Comparison of ENCODE assay signal across 9 mouse cellular contexts in the genomic region with DNA sequence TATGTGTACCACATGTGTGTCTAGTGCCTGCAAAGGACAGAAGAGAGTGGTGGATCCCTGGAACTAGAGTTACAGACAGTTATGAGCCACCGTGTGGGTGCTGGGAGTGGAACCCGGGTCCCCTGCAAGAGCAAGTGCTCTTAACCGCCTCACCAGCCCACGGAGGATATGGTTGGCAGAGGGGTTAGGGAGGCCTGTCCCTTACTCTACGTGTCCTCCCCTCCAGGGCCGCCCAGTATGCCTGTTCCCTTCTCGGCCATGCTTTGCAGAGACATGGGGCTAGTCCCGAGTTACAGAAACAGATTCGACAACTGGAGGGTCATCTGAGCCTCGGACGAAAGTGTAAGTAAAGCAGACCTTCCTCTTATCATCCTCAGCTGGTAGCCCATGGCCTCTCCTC. TPM values are rescaled to one million over a fixed set of nuclear protein-coding genes. Genes with fewer than 3 reads are reported as not detected.
DNase-seq lines count a peak whose midpoint lies in the region; ATAC-seq lines count a peak whose summit lies in the region.
"Had no signal": no experiment of that assay in that cellular context is flagged by ENCODE, and none has a peak within 500 bp of the region (broad histone marks: within the 10 kb centered on the region; RNA-seq: fewer than 3 reads in every experiment).

No protein-coding gene starts in this region.

- no peak for DNase-seq in heart, embryonic 10.5 days (ENCODE audit: low spot score)
- DNase-seq in heart, adult 8-10 months (ENCODE audit: low spot score) = no peak
- DNase-seq in 3134 (ENCODE audit: extremely low read depth, insufficient read length, low spot score) = peak; percentile 23
- no peak for DNase-seq in forebrain, embryonic 10.5 days (ENCODE audit: extremely low spot score, low spot score)
- no peak for DNase-seq in liver, embryonic 11.5 days (ENCODE audit: low spot score)
- DNase-seq in right cerebral cortex, adult 2 months (ENCODE audit: low spot score in 2 of 2) = no peak
- no peak for DNase-seq in right cerebral cortex, postnatal 36 days (ENCODE audit: low spot score in 2 of 2)

- no peaks in the 10 kb centered on the region for H3K27me3 ChIP-seq in heart, embryonic 10.5 days (ENCODE audit: insufficient read depth, poor library complexity, severe bottlenecking)
- H3K27me3 ChIP-seq in forebrain, embryonic 10.5 days (ENCODE audit: poor library complexity, severe bottlenecking) = no peaks in the 10 kb centered on the region
- H3K27me3 ChIP-seq in liver, embryonic 11.5 days (replicated peaks; ENCODE audit: control insufficient read depth, insufficient read depth, low read length) = no peaks in the 10 kb centered on the region
- H3K27me3 ChIP-seq: Patski had no signal

- peak overlapping the region; percentile 98 for H3K4me3 ChIP-seq in heart, embryonic 10.5 days
- H3K4me3 ChIP-seq in forebrain, embryonic 10.5 days = peak overlapping the region; percentile 94
- H3K4me3 ChIP-seq in liver, embryonic 11.5 days (ENCODE audit: low read depth, low read length) = peak overlapping the region; percentile 80

- peak overlapping the region; percentile 98; the same call in 1 of the 2 replicates for H3K27ac ChIP-seq in heart, embryonic 10.5 days
- peak overlapping the region; percentile 94; the same call in 1 of the 2 replicates for H3K27ac ChIP-seq in forebrain, embryonic 10.5 days
- H3K27ac ChIP-seq in liver, embryonic 11.5 days (ENCODE audit: low read depth, low read length) = no peak overlapping the region

- peak overlapping the region; percentile 91 for H3K9ac ChIP-seq in liver, embryonic 11.5 days (ENCODE audit: low read depth, low read length)

- H3K4me1 ChIP-seq in heart, embryonic 10.5 days = peaks cover 26% of the 10 kb centered on the region
- peaks cover 27% of the 10 kb centered on the region for H3K4me1 ChIP-seq in forebrain, embryonic 10.5 days
- peaks cover 11% of the 10 kb centered on the region for H3K4me1 ChIP-seq in liver, embryonic 11.5 days (replicated peaks; ENCODE audit: control insufficient read depth, insufficient read depth, low read length)

- peaks cover 56% of the 10 kb centered on the region for H3K36me3 ChIP-seq in heart, embryonic 10.5 days
- peaks cover 67% of the 10 kb centered on the region for H3K36me3 ChIP-seq in forebrain, embryonic 10.5 days (replicated peaks)
- peaks cover 16% of the 10 kb centered on the region for H3K36me3 ChIP-seq in liver, embryonic 11.5 days (ENCODE audit: control insufficient read depth, insufficient read depth, low read length)

- H3K4me2 ChIP-seq in liver, embryonic 11.5 days = peak overlapping the region; percentile 85

- H3K9me3 ChIP-seq in heart, embryonic 10.5 days = no peaks in the 10 kb centered on the region
- no peaks in the 10 kb centered on the region for H3K9me3 ChIP-seq in forebrain, embryonic 10.5 days
- H3K9me3 ChIP-seq in liver, embryonic 11.5 days (ENCODE audit: control insufficient read depth, low read length) = no peaks in the 10 kb centered on the region

- 70% methylated on average over 11 of the region's 11 CpGs for WGBS in heart, embryonic 10.5 days
- 71% methylated on average over 11 of the region's 11 CpGs for WGBS in forebrain, embryonic 10.5 days
- 52% methylated on average over 11 of the region's 11 CpGs for WGBS in liver, embryonic 11.5 days

- no peak for ATAC-seq in liver, embryonic 11.5 days (replicated peaks; ENCODE audit: low FRiP score)
- ATAC-seq in granulocyte monocyte progenitor cell, adult 5-6 weeks (replicated peaks; ENCODE audit: poor library complexity, severe bottlenecking) = no peak
- ATAC-seq: Patski had no signal

RNA-seq across cellular contexts. Expression of gene Gm42957, which starts 1.2 kb away (rescaled TPM):
- 0.10 and 0.26 TPM in 2 replicates for polyA plus RNA-seq in heart, embryonic 10.5 days (2016; fragmentation: Nextera tagmentation; extraction: Ambion mirVana)
- total RNA-seq in heart, adult 8-10 months (2022) = under 1 TPM in 2 of 4 experiments, not detected in 2; 0.11 to 0.25 TPM
- polyA plus RNA-seq in forebrain, embryonic 10.5 days (2016; fragmentation: Nextera tagmentation; extraction: Ambion mirVana) = 0.11 and 0.12 TPM in 2 replicates
- polyA plus RNA-seq in liver, embryonic 11.5 days (2014; fragmentation: Nextera tagmentation; extraction: Ambion mirVana) = 0.14 TPM in 1 of 2 replicates, not detected in the other
- total RNA-seq in granulocyte monocyte progenitor cell, adult 5-6 weeks (2014; fragmentation: Nextera tagmentation) = 0.15 TPM in 1 of 2 replicates, not detected in the other
- not detected in 2 replicates for total RNA-seq in granulocyte monocyte progenitor cell, adult 5-6 weeks (2017)

RNA-seq across cellular contexts. Expression of gene Pex11b, which starts 1.3 kb away (rescaled TPM):
- polyA plus RNA-seq in heart, embryonic 10.5 days (2016; fragmentation: Nextera tagmentation; extraction: Ambion mirVana) = 37.1 and 39.0 TPM in 2 replicates
- 10 to 100 TPM; 33.9 to 41.4 (median 36.5) TPM for total RNA-seq in heart, adult 8-10 months (2022)
- 36.6 and 40.7 TPM in 2 replicates for polyA plus RNA-seq in forebrain, embryonic 10.5 days (2016; fragmentation: Nextera tagmentation; extraction: Ambion mirVana)
- polyA plus RNA-seq in liver, embryonic 11.5 days (2014; fragmentation: Nextera tagmentation; extraction: Ambion mirVana) = 29.0 and 36.7 TPM in 2 replicates
- 23.6 and 41.6 TPM in 2 replicates for total RNA-seq in granulocyte monocyte progenitor cell, adult 5-6 weeks (2014; fragmentation: Nextera tagmentation)
- 14.5 and 20.1 TPM in 2 replicates for total RNA-seq in granulocyte monocyte progenitor cell, adult 5-6 weeks (2017)

RNA-seq across cellular contexts. Expression of gene Rbm8a, which starts 6.7 kb away (rescaled TPM):
- polyA plus RNA-seq in heart, embryonic 10.5 days (2016; fragmentation: Nextera tagmentation; extraction: Ambion mirVana) = 112 and 150 TPM in 2 replicates
- total RNA-seq in heart, adult 8-10 months (2022) = 10 to 100 TPM; 29.0 to 39.9 (median 32.0) TPM
- polyA plus RNA-seq in forebrain, embryonic 10.5 days (2016; fragmentation: Nextera tagmentation; extraction: Ambion mirVana) = 224 and 226 TPM in 2 replicates
- polyA plus RNA-seq in liver, embryonic 11.5 days (2014; fragmentation: Nextera tagmentation; extraction: Ambion mirVana) = 176 and 196 TPM in 2 replicates
- total RNA-seq in granulocyte monocyte progenitor cell, adult 5-6 weeks (2014; fragmentation: Nextera tagmentation) = 112 and 120 TPM in 2 replicates
- 64.5 and 64.7 TPM in 2 replicates for total RNA-seq in granulocyte monocyte progenitor cell, adult 5-6 weeks (2017)

RNA-seq across cellular contexts. Expression of gene Itga10, which starts 8.9 kb away (rescaled TPM):
- polyA plus RNA-seq in heart, embryonic 10.5 days (2016; fragmentation: Nextera tagmentation; extraction: Ambion mirVana) = 0.74 and 0.84 TPM in 2 replicates
- under 1 TPM; 0.22 to 0.43 (median 0.33) TPM for total RNA-seq in heart, adult 8-10 months (2022)
- 0.43 and 0.51 TPM in 2 replicates for polyA plus RNA-seq in forebrain, embryonic 10.5 days (2016; fragmentation: Nextera tagmentation; extraction: Ambion mirVana)
- 0.57 and 0.77 TPM in 2 replicates for polyA plus RNA-seq in liver, embryonic 11.5 days (2014; fragmentation: Nextera tagmentation; extraction: Ambion mirVana)
- total RNA-seq in granulocyte monocyte progenitor cell, adult 5-6 weeks (2014; fragmentation: Nextera tagmentation) = 1.3 TPM in 1 of 2 replicates, not detected in the other
- 0.34 TPM in 1 of 2 replicates, not detected in the other for total RNA-seq in granulocyte monocyte progenitor cell, adult 5-6 weeks (2017)

RNA-seq across cellular contexts. Expression of gene Ankrd35, which starts 33.5 kb away (rescaled TPM):
- polyA plus RNA-seq in heart, embryonic 10.5 days (2016; fragmentation: Nextera tagmentation; extraction: Ambion mirVana) = 0.14 TPM in 2 replicates
- total RNA-seq in heart, adult 8-10 months (2022) = 1 to 10 TPM in 3 of 4 experiments, under 1 TPM in 1; 0.57 to 2.1 (median 1.6) TPM
- 0.06 and 0.09 TPM in 2 replicates for polyA plus RNA-seq in forebrain, embryonic 10.5 days (2016; fragmentation: Nextera tagmentation; extraction: Ambion mirVana)
- 0.32 and 0.40 TPM in 2 replicates for polyA plus RNA-seq in liver, embryonic 11.5 days (2014; fragmentation: Nextera tagmentation; extraction: Ambion mirVana)
- total RNA-seq in granulocyte monocyte progenitor cell, adult 5-6 weeks (2014; fragmentation: Nextera tagmentation) = not detected in 2 replicates
- total RNA-seq in granulocyte monocyte progenitor cell, adult 5-6 weeks (2017) = not detected in 2 replicates
